Comparison of ENCODE assay signal across 11 mouse cellular contexts in genomic region chr6:135166712-135167111, GRCm38 (mm10). TPM values are rescaled to one million over a fixed set of nuclear protein-coding genes. Genes with fewer than 3 reads are reported as not detected.
DNase-seq lines count a peak whose midpoint lies in the region; ATAC-seq and TF ChIP-seq lines count a peak whose summit lies in the region.
"Had no signal": no experiment of that assay in that cellular context is flagged by ENCODE, and none has a peak within 500 bp of the region (broad histone marks: within the 10 kb centered on the region; RNA-seq: fewer than 3 reads in every experiment).

No protein-coding gene starts in this region.

- no peak for ATAC-seq in hindbrain, embryonic 14.5 days (ENCODE audit: low FRiP score)
- ATAC-seq in liver, embryonic 12.5 days: peak; percentile 35

- no peak overlapping the region for H3K4me2 ChIP-seq in hindbrain, embryonic 14.5 days (replicated peaks)
- H3K4me2 ChIP-seq in liver, embryonic 12.5 days: peak overlapping the region; percentile 78

- H3K27me3 ChIP-seq in hindbrain, embryonic 10.5 days (ENCODE audit: insufficient read depth, poor library complexity, severe bottlenecking): peaks cover 12% of the 10 kb centered on the region
- peaks cover 4% of the 10 kb centered on the region; the same call in 1 of the 2 replicates for H3K27me3 ChIP-seq in hindbrain, embryonic 14.5 days (ENCODE audit: control insufficient read depth, insufficient read depth, low read length)
- H3K27me3 ChIP-seq in spleen, adult 2 months (ENCODE audit: control insufficient read depth, insufficient read depth, low read length): no peaks in the 10 kb centered on the region
- no peaks in the 10 kb centered on the region for H3K27me3 ChIP-seq in liver, embryonic 12.5 days (replicated peaks)

- no peaks in the 10 kb centered on the region for H3K36me3 ChIP-seq in hindbrain, embryonic 10.5 days
- H3K36me3 ChIP-seq in hindbrain, embryonic 14.5 days (replicated peaks; ENCODE audit: control insufficient read depth, insufficient read depth): no peaks in the 10 kb centered on the region
- H3K36me3 ChIP-seq in spleen, adult 2 months (ENCODE audit: control insufficient read depth, insufficient read depth, low read length): no peaks in the 10 kb centered on the region
- H3K36me3 ChIP-seq in liver, embryonic 12.5 days: peaks cover 32% of the 10 kb centered on the region
- H3K36me3 ChIP-seq: midbrain, embryonic 12.5 days had no signal

- TF ChIP-seq CTCF in spleen, adult 2 months (IDR thresholded peaks at IDR 0.05; ENCODE audit: extremely low read depth, insufficient read depth, insufficient read length, insufficient replicate concordance): no peak

- DNase-seq in hindbrain, embryonic 10.5 days (ENCODE audit: low spot score): no peak
- DNase-seq in hindbrain, embryonic 14.5 days (ENCODE audit: low spot score): no peak
- no peak for DNase-seq in spleen, adult 2 months (ENCODE audit: low read depth in 1 of 2, low spot score in 2 of 2)
- DNase-seq in spleen, postnatal 14 days (ENCODE audit: low spot score in 2 of 2): no peak
- no peak for DNase-seq in right cerebral cortex, postnatal 25 days
- DNase-seq in thymus, adult 18-20 months: no peak
- DNase-seq in right cerebral cortex, postnatal 14 days: no peak
- DNase-seq: heart, adult 11 months had no signal

- no peak for TF ChIP-seq POLR2A in spleen, adult 2 months (IDR thresholded peaks at IDR 0.05; ENCODE audit: low read depth, low read length)

- H3K9ac ChIP-seq in hindbrain, embryonic 14.5 days: no peak overlapping the region
- H3K9ac ChIP-seq in liver, embryonic 12.5 days: peak overlapping the region; percentile 96

- peaks cover 20% of the 10 kb centered on the region for H3K4me1 ChIP-seq in hindbrain, embryonic 10.5 days (replicated peaks)
- peaks cover 9% of the 10 kb centered on the region for H3K4me1 ChIP-seq in hindbrain, embryonic 14.5 days (replicated peaks; ENCODE audit: control insufficient read depth, insufficient read depth, low read length)
- peaks cover 4% of the 10 kb centered on the region; the same call in 1 of the 2 replicates for H3K4me1 ChIP-seq in spleen, adult 2 months (ENCODE audit: control insufficient read depth, insufficient read depth, insufficient read length)
- peaks cover 67% of the 10 kb centered on the region for H3K4me1 ChIP-seq in liver, embryonic 12.5 days

- 61% methylated on average over 5 of the region's 5 CpGs for WGBS in hindbrain, embryonic 10.5 days
- WGBS in hindbrain, embryonic 14.5 days: 56% methylated on average over 5 of the region's 5 CpGs
- 73% methylated on average over 5 of the region's 5 CpGs for WGBS in spleen, adult 2 months
- WGBS in liver, embryonic 12.5 days (ENCODE audit: insufficient replicate concordance): 20% methylated on average over 5 of the region's 5 CpGs

- H3K27ac ChIP-seq in hindbrain, embryonic 10.5 days: no peak overlapping the region
- no peak overlapping the region for H3K27ac ChIP-seq in hindbrain, embryonic 14.5 days
- H3K27ac ChIP-seq in spleen, adult 2 months (ENCODE audit: insufficient read depth, low read length): peak overlapping the region; percentile 42; the same call in 1 of the 2 replicates
- peak overlapping the region; percentile 95 for H3K27ac ChIP-seq in liver, embryonic 12.5 days
- H3K27ac ChIP-seq: midbrain, embryonic 12.5 days had no signal

- no peaks in the 10 kb centered on the region for H3K9me3 ChIP-seq in hindbrain, embryonic 10.5 days
- no peaks in the 10 kb centered on the region for H3K9me3 ChIP-seq in hindbrain, embryonic 14.5 days (ENCODE audit: control insufficient read depth, low read length)
- H3K9me3 ChIP-seq in liver, embryonic 12.5 days (replicated peaks): no peaks in the 10 kb centered on the region
- H3K9me3 ChIP-seq: midbrain, embryonic 12.5 days had no signal

- peak overlapping the region; percentile 68; the same call in 1 of the 2 replicates for H3K4me3 ChIP-seq in hindbrain, embryonic 10.5 days
- H3K4me3 ChIP-seq in hindbrain, embryonic 14.5 days (replicated peaks; ENCODE audit: low read length): no peak overlapping the region
- H3K4me3 ChIP-seq in spleen, adult 2 months (ENCODE audit: extremely low read depth, insufficient read depth, insufficient read length): no peak overlapping the region
- peak overlapping the region; percentile 86 for H3K4me3 ChIP-seq in liver, embryonic 12.5 days

RNA-seq across cellular contexts. Expression of gene Fam234b, which starts 31.1 kb away (rescaled TPM):
- 24.5 and 28.0 TPM in 2 replicates for polyA plus RNA-seq in hindbrain, embryonic 10.5 days (2016; fragmentation: Nextera tagmentation; extraction: Ambion mirVana)
- 117 and 126 TPM in 2 replicates for polyA plus RNA-seq in hindbrain, embryonic 14.5 days (2014; fragmentation: Nextera tagmentation; extraction: Ambion mirVana)
- polyA plus RNA-seq in spleen, adult 2 months (2012; rRNA removed): 13.5 and 16.3 TPM in 2 replicates
- 36.3 and 37.5 TPM in 2 replicates for polyA plus RNA-seq in liver, embryonic 12.5 days (2016; fragmentation: Nextera tagmentation; extraction: Ambion mirVana)

RNA-seq across cellular contexts. Expression of gene Hebp1, which starts 31.1 kb away (rescaled TPM):
- 6.3 and 9.0 TPM in 2 replicates for polyA plus RNA-seq in hindbrain, embryonic 10.5 days (2016; fragmentation: Nextera tagmentation; extraction: Ambion mirVana)
- 3.1 and 3.3 TPM in 2 replicates for polyA plus RNA-seq in hindbrain, embryonic 14.5 days (2014; fragmentation: Nextera tagmentation; extraction: Ambion mirVana)
- 52.5 and 53.8 TPM in 2 replicates for polyA plus RNA-seq in spleen, adult 2 months (2012; rRNA removed)
- polyA plus RNA-seq in liver, embryonic 12.5 days (2016; fragmentation: Nextera tagmentation; extraction: Ambion mirVana): 116 and 120 TPM in 2 replicates

RNA-seq across cellular contexts. Expression of gene Gprc5d, which starts 48.6 kb away (rescaled TPM):
- polyA plus RNA-seq in hindbrain, embryonic 10.5 days (2016; fragmentation: Nextera tagmentation; extraction: Ambion mirVana): not detected in 2 replicates
- polyA plus RNA-seq in hindbrain, embryonic 14.5 days (2014; fragmentation: Nextera tagmentation; extraction: Ambion mirVana): not detected in 2 replicates
- polyA plus RNA-seq in spleen, adult 2 months (2012; rRNA removed): 0.09 and 0.25 TPM in 2 replicates
- polyA plus RNA-seq in liver, embryonic 12.5 days (2016; fragmentation: Nextera tagmentation; extraction: Ambion mirVana): 0.10 TPM in 1 of 2 replicates, not detected in the other
- polyA plus RNA-seq: forebrain, embryonic 16.5 days had no signal

Comparison
In these comparisons a context has a peak if more than half of its experiments do, and no peak if none do; other contexts are left out.
1. H3K4me3 ChIP-seq: peak in hindbrain, embryonic 10.5 days (single experiment) and liver, embryonic 12.5 days (single experiment); none in hindbrain, embryonic 14.5 days (single experiment) and spleen, adult 2 months (single experiment).
2. H3K27ac ChIP-seq: peak in spleen, adult 2 months (single experiment) and liver, embryonic 12.5 days (single experiment); none in hindbrain, embryonic 10.5 days (single experiment) and hindbrain, embryonic 14.5 days (single experiment).